Mouse (Mus musculus): ENCODE data around the gene Zmym2.
"Not testable (repeated sequence)": the region's sequence is repeated elsewhere in the genome, so short reads cannot be mapped to it uniquely, and the experiment has no call there.

Zmym2 gene

GRCm38 (mm10) chr14:56886594-56887513 lies at the start of gene Zmym2:
TSS of gene Zmym2 (plus strand) at chr14:56886653.
- DNase-seq (ENCODE audit: low read depth, low spot score) = peak; percentile 65

- DNase-seq (ENCODE audit: low read depth, low spot score) = no peak
Measured at GRCm38 (mm10) chr14:56844033-56844432, 42.4 kb upstream of the Zmym2 start.

GRCm38 (mm10) chr14:56844507-56844906 lies 41.9 kb upstream of the Zmym2 start:
- DNase-seq (ENCODE audit: low read depth, low spot score) = no peak

GRCm38 (mm10) chr14:56848322-56848721 lies 38.1 kb upstream of the Zmym2 start:
- no peak for DNase-seq (ENCODE audit: low read depth, low spot score)

- DNase-seq (ENCODE audit: low read depth, low spot score) = no peak
Measured at GRCm38 (mm10) chr14:56849681-56850080, 36.8 kb upstream of the Zmym2 start.

- no peak for DNase-seq (ENCODE audit: low read depth, low spot score)
Measured at GRCm38 (mm10) chr14:56864041-56864440, 22.4 kb upstream of the Zmym2 start.

- no peak for DNase-seq (ENCODE audit: low read depth, low spot score)
Measured at GRCm38 (mm10) chr14:56864641-56865040, 21.8 kb upstream of the Zmym2 start.

GRCm38 (mm10) chr14:56865112-56865511 lies 21.3 kb upstream of the Zmym2 start:
- not testable (repeated sequence) for DNase-seq (ENCODE audit: low read depth, low spot score)

- no peak for DNase-seq (ENCODE audit: low read depth, low spot score)
Measured at GRCm38 (mm10) chr14:56873525-56873924, 12.9 kb upstream of the Zmym2 start.

- no peak for DNase-seq (ENCODE audit: low read depth, low spot score)
Measured at GRCm38 (mm10) chr14:56875586-56876159, 10.8 kb upstream of the Zmym2 start.

GRCm38 (mm10) chr14:56881271-56881670 lies 5.2 kb upstream of the Zmym2 start:
- DNase-seq (ENCODE audit: low read depth, low spot score) = no peak

- no peak for DNase-seq (ENCODE audit: low read depth, low spot score)
Measured at GRCm38 (mm10) chr14:56883431-56883830, 3.0 kb upstream of the Zmym2 start.

GRCm38 (mm10) chr14:56885308-56885771 lies 1.1 kb upstream of the Zmym2 start:
- DNase-seq (ENCODE audit: low read depth, low spot score) = peak; percentile 94

- peak; percentile 67 for DNase-seq (ENCODE audit: low read depth, low spot score)
Measured at GRCm38 (mm10) chr14:56885986-56886593, 363 bp upstream of the Zmym2 start.

- DNase-seq (ENCODE audit: low read depth, low spot score) = no peak
Measured at GRCm38 (mm10) chr14:56887514-56887880, 1.0 kb downstream of the Zmym2 start.

GRCm38 (mm10) chr14:56887887-56888286 lies 1.4 kb downstream of the Zmym2 start:
- DNase-seq (ENCODE audit: low read depth, low spot score) = peak; percentile 89

- no peak for DNase-seq (ENCODE audit: low read depth, low spot score)
Measured at GRCm38 (mm10) chr14:56888416-56888815, 2.0 kb downstream of the Zmym2 start.

GRCm38 (mm10) chr14:56894417-56894816 lies 8.0 kb downstream of the Zmym2 start:
- no peak for DNase-seq (ENCODE audit: low read depth, low spot score)

- no peak for DNase-seq (ENCODE audit: low read depth, low spot score)
Measured at GRCm38 (mm10) chr14:56896521-56896920, 10.1 kb downstream of the Zmym2 start.

GRCm38 (mm10) chr14:56897475-56897874 lies 11.0 kb downstream of the Zmym2 start:
- no peak for DNase-seq (ENCODE audit: low read depth, low spot score)

- no peak for DNase-seq (ENCODE audit: low read depth, low spot score)
Measured at GRCm38 (mm10) chr14:56899656-56900055, 13.2 kb downstream of the Zmym2 start.

- DNase-seq (ENCODE audit: low read depth, low spot score) = no peak
Measured at GRCm38 (mm10) chr14:56903039-56903438, 16.6 kb downstream of the Zmym2 start.
